Mouse (Mus musculus): ENCODE measurements around the gene Col6a5.

DNA sequence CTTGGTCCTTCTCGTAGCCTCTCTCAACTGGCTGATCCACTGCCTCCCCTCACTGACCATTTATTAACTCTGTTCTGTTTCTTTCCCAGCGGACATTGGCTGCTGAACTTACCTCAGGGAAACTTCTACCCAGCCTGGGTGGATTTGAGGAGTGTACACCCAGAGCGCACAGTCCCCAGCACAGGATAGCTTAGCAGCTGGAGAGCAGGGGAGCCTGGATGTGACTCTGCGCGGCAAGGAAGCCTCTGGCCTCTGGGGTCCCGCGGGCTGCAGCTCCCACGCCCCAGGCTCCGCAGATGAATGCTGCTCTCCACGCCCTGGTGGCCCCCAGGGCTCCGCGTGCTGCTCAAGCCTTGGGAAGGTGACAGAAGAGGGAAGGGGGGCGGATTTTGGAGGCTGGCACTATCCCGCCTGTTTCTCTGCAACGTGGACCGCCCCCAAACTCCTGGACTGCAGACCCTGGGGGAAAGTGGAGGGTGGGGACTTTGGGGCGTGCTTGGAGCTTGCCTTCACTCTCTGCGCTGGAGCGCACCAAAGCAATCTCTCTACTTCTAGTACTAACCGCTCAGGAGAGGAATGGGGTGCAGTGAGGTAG is 132.6 kb downstream of the Col6a5 start, which contains the start of gene Col6a6:
- TF ChIP-seq CTCF (IDR thresholded peaks at IDR 0.05; ENCODE audit: control insufficient read depth, insufficient read depth, insufficient replicate concordance, low read depth, low read length) (no peak), POLR2A (IDR thresholded peaks at IDR 0.05; ENCODE audit: control insufficient read depth, low read depth, low read length) (no peak)
